Mouse (Mus musculus) erythroblast, embryonic 14.5 days (primary cell): ENCODE results near the gene Panx2.

ENCODE experiments used
- GATA1 ChIP-seq: IDR thresholded peaks from 2 replicates; pipeline ENCODE4 v1.6.1; 2012; ENCODE audit warnings: low read length, inconsistent platforms, mixed read lengths
- TAL1 ChIP-seq: IDR thresholded peaks from 3 replicates; pipeline ENCODE4 v1.6.1; 2012; ENCODE audit warnings: low read length, inconsistent platforms, mixed read lengths

- no peak for TF ChIP-seq GATA1
- no peak for TF ChIP-seq TAL1
Measured at GRCm38 (mm10) chr15:89067609-89068008, 8.1 kb downstream of the Panx2 start.
